ENCODE assay signal across 16 mouse cellular contexts in the genomic region with DNA sequence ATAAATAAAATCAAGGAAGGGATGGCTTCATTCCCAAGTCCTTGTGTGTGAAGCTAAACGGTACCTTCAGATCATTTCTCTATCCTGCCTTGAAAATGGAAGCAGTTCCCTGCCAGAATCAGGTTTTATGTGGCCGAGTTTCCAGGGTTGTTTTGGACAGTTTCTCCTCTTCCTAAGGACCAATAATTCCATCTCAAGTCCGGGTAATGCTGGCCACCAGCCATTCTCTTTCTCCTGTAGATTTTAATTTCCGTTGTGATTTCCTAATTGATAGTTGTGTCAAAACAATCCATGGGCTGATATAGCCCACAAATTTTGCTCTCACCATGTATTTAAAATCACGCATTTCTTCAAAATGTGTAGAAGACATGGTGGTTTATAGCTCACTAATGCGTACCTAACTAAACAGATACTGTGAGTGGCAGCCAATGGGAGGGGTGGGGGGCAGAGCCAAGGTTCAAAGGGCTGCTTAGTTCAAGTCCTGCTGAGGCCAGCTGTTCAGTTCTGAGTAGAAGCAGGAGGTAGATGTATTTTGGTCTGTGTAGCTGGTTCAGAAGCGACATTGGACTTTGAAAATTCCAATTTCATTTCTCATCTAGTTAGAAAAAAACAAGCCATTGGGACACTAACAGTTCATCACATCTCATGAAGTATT.
A peak's percentile ranks its signal among the peaks of the same experiment; 100 is the strongest.
DNase-seq lines count a peak whose midpoint lies in the region; ATAC-seq and TF ChIP-seq lines count a peak whose summit lies in the region.
"Had no signal": no experiment of that assay in that cellular context is flagged by ENCODE, and none has a peak within 500 bp of the region (broad histone marks: within the 10 kb centered on the region; RNA-seq: fewer than 3 reads in every experiment).

No protein-coding gene starts in this region.

- no peaks in the 10 kb centered on the region; the same call in 1 of the 2 replicates for H3K4me1 ChIP-seq in lung, postnatal 0 days (ENCODE audit: insufficient read depth, low read depth, low read length)
- H3K4me1 ChIP-seq in lung, adult 2 months (ENCODE audit: control insufficient read depth, insufficient read depth, low read length): no peaks in the 10 kb centered on the region
- H3K4me1 ChIP-seq: liver, embryonic 15.5 days; neural tube, embryonic 12.5 days had no signal

- TF ChIP-seq EP300 in lung, postnatal 0 days (IDR thresholded peaks at IDR 0.05): peak; percentile 35

- H3K4me2 ChIP-seq in lung, postnatal 0 days (replicated peaks; ENCODE audit: low read depth, low read length): no peak overlapping the region
- H3K4me2 ChIP-seq: heart, embryonic 11.5 days; liver, embryonic 15.5 days; neural tube, embryonic 12.5 days had no signal

- H3K4me3 ChIP-seq in lung, postnatal 0 days (ENCODE audit: low read depth, low read length): no peak overlapping the region
- no peak overlapping the region for H3K4me3 ChIP-seq in lung, adult 2 months (replicated peaks; ENCODE audit: extremely low read depth, low read depth, low read length)
- H3K4me3 ChIP-seq: liver, embryonic 15.5 days; neural tube, embryonic 12.5 days had no signal

- H3K36me3 ChIP-seq in lung, postnatal 0 days (ENCODE audit: insufficient read depth, low read length): no peaks in the 10 kb centered on the region
- H3K36me3 ChIP-seq: liver, embryonic 15.5 days; neural tube, embryonic 12.5 days had no signal

- no peaks in the 10 kb centered on the region for H3K9me3 ChIP-seq in lung, postnatal 0 days (ENCODE audit: low read length)
- H3K9me3 ChIP-seq: liver, embryonic 15.5 days; neural tube, embryonic 12.5 days had no signal

- H3K9ac ChIP-seq in lung, postnatal 0 days (replicated peaks; ENCODE audit: low read depth): no peak overlapping the region
- H3K9ac ChIP-seq: liver, embryonic 15.5 days; neural tube, embryonic 12.5 days had no signal

- intact Hi-C loops in heart, postnatal 36 days (cut with DNase I): no loop called here

- WGBS in lung, postnatal 0 days: 72% methylated on average over 7 of the region's 7 CpGs
- 61% methylated on average over 7 of the region's 7 CpGs for WGBS in lung, adult 2 months

- peak; percentile 33; the same call in 1 of the 2 replicates for ATAC-seq in lung, postnatal 0 days
- ATAC-seq: forebrain, embryonic 14.5 days; hindbrain, postnatal 0 days; intestine, embryonic 16.5 days; Patski had no signal

- peak; percentile 6 to 11 for DNase-seq in heart, adult 18-20 months
- DNase-seq in heart, postnatal 36 days: no peak
- DNase-seq in lung, postnatal 0 days (ENCODE audit: low spot score): peak; percentile 47
- no peak for DNase-seq in lung, adult 2 months
- peak; percentile 83 for DNase-seq in kidney, adult 9 months
- peak; percentile 42 for DNase-seq in yolk sac, embryonic 10.5 days (ENCODE audit: low spot score)
- no peak for DNase-seq in left cerebral cortex, adult 11 months (ENCODE audit: low spot score)
- DNase-seq: cerebellum, adult 2 months; midbrain, embryonic 14.5 days had no signal

- no peak overlapping the region for H3K27ac ChIP-seq in lung, postnatal 0 days (ENCODE audit: low read length)
- H3K27ac ChIP-seq: hindbrain, postnatal 0 days; liver, embryonic 15.5 days; neural tube, embryonic 12.5 days had no signal

- TF ChIP-seq POLR2A in lung, adult 2 months (IDR thresholded peaks at IDR 0.05; ENCODE audit: borderline replicate concordance, extremely low read depth, low read depth, low read length): no peak

- H3K27me3 ChIP-seq in lung, postnatal 0 days (replicated peaks; ENCODE audit: insufficient read depth, low read length): no peaks in the 10 kb centered on the region
- H3K27me3 ChIP-seq: liver, embryonic 15.5 days; neural tube, embryonic 12.5 days had no signal

- TF ChIP-seq CTCF in lung, postnatal 0 days (IDR thresholded peaks at IDR 0.05): no peak
- TF ChIP-seq CTCF in lung, adult 2 months (IDR thresholded peaks at IDR 0.05; ENCODE audit: insufficient read depth, low read length): no peak

Comparison
In these comparisons a context has a peak if more than half of its experiments do, and no peak if none do; other contexts are left out.
1. DNase-seq: peak in heart, adult 18-20 months (2 of 2), lung, postnatal 0 days (single experiment), kidney, adult 9 months (single experiment) and yolk sac, embryonic 10.5 days (single experiment); none in heart, postnatal 36 days (0 of 2), lung, adult 2 months (single experiment) and left cerebral cortex, adult 11 months (single experiment).